Mouse (Mus musculus): ENCODE results near the gene Jak3. TPM values are rescaled to one million over a fixed set of nuclear protein-coding genes. Genes with fewer than 3 reads are reported as not detected.
"Not testable (repeated sequence)": the region's sequence is repeated elsewhere in the genome, so short reads cannot be mapped to it uniquely, and the experiment has no call there.

Gene Jak3
- polyA plus RNA-seq, 1 experiment from 2014 or later = 3.0 TPM

- Histone ChIP-seq H3K9me3 (peaks cover 7% of the 10 kb centered on the region; the same call in 1 of the 2 replicates), H3K27ac (no peak overlapping the region), H3K4me3 (no peak overlapping the region), H3K36me3 (replicated peaks) (no peaks in the 10 kb centered on the region), H3K4me1 (peaks cover 40% of the 10 kb centered on the region), H3K27me3 (ENCODE audit: poor library complexity, severe bottlenecking) (peaks cover 100% of the 10 kb centered on the region)
- 3% methylated on average over 18 of the region's 18 CpGs for WGBS
- DNase-seq (ENCODE audit: extremely low spot score, low spot score) = no peak
Measured at GRCm38 (mm10) chr8:71681369-71681915, 5.3 kb downstream of the Jak3 start.

- H3K4me1 ChIP-seq = peaks cover 49% of the 10 kb centered on the region
- WGBS = 47% methylated on average over 12 of the region's 12 CpGs
- no peak overlapping the region for H3K4me3 ChIP-seq
- no peaks in the 10 kb centered on the region for H3K36me3 ChIP-seq (replicated peaks)
- H3K27me3 ChIP-seq (ENCODE audit: poor library complexity, severe bottlenecking) = peaks cover 100% of the 10 kb centered on the region
- H3K27ac ChIP-seq = no peak overlapping the region
- no peak for DNase-seq (ENCODE audit: extremely low spot score, low spot score)
- peaks cover 7% of the 10 kb centered on the region; the same call in 1 of the 2 replicates for H3K9me3 ChIP-seq
Measured at GRCm38 (mm10) chr8:71682832-71683231, 6.7 kb downstream of the Jak3 start.

GRCm38 (mm10) chr8:71684701-71685100, 8.6 kb downstream of the Jak3 start:
- no peak overlapping the region for H3K27ac ChIP-seq
- no peak overlapping the region for H3K4me3 ChIP-seq
- no peaks in the 10 kb centered on the region for H3K9me3 ChIP-seq
- DNase-seq (ENCODE audit: extremely low spot score, low spot score) = no peak
- H3K27me3 ChIP-seq (ENCODE audit: poor library complexity, severe bottlenecking) = peaks cover 100% of the 10 kb centered on the region
- 14% methylated on average over 10 of the region's 10 CpGs for WGBS
- peaks cover 44% of the 10 kb centered on the region for H3K4me1 ChIP-seq
- no peaks in the 10 kb centered on the region for H3K36me3 ChIP-seq (replicated peaks)

- Histone ChIP-seq H3K36me3 (replicated peaks) (no peaks in the 10 kb centered on the region), H3K4me1 (peaks cover 35% of the 10 kb centered on the region), H3K27ac (no peak overlapping the region), H3K27me3 (ENCODE audit: poor library complexity, severe bottlenecking) (peaks cover 100% of the 10 kb centered on the region), H3K9me3 (no peaks in the 10 kb centered on the region), H3K4me3 (peak overlapping the region; percentile 36)
- DNase-seq (ENCODE audit: extremely low spot score, low spot score) = no peak
- WGBS = 2% methylated on average over 29 of the region's 29 CpGs
Measured at GRCm38 (mm10) chr8:71685573-71685972, 9.5 kb downstream of the Jak3 start.

GRCm38 (mm10) chr8:71686143-71686734, 10.1 kb downstream of the Jak3 start:
- no peak for DNase-seq (ENCODE audit: extremely low spot score, low spot score)
- Histone ChIP-seq H3K4me1 (peaks cover 31% of the 10 kb centered on the region), H3K27me3 (ENCODE audit: poor library complexity, severe bottlenecking) (peaks cover 100% of the 10 kb centered on the region), H3K36me3 (replicated peaks) (no peaks in the 10 kb centered on the region), H3K27ac (no peak overlapping the region), H3K4me3 (peak overlapping the region; percentile 36), H3K9me3 (no peaks in the 10 kb centered on the region)
- WGBS = under 1% methylated on average over 23 of the region's 23 CpGs

- H3K36me3 ChIP-seq (replicated peaks) = no peaks in the 10 kb centered on the region
- no peak overlapping the region for H3K4me3 ChIP-seq
- H3K27me3 ChIP-seq (ENCODE audit: poor library complexity, severe bottlenecking) = peaks cover 100% of the 10 kb centered on the region
- no peak overlapping the region for H3K27ac ChIP-seq
- WGBS = 1% methylated on average over 8 of the region's 8 CpGs
- H3K4me1 ChIP-seq = peaks cover 34% of the 10 kb centered on the region
- no peak for DNase-seq (ENCODE audit: extremely low spot score, low spot score)
- no peaks in the 10 kb centered on the region for H3K9me3 ChIP-seq
Measured at GRCm38 (mm10) chr8:71687616-71688015, 11.5 kb downstream of the Jak3 start.

GRCm38 (mm10) chr8:71689028-71689427, 12.9 kb downstream of the Jak3 start, which contains the start of gene Insl3:
Gene Insl3 (plus strand): TSS chr8:71689214.
- Histone ChIP-seq H3K9me3 (no peaks in the 10 kb centered on the region), H3K36me3 (replicated peaks) (no peaks in the 10 kb centered on the region), H3K27ac (no peak within 1 kb of the TSS), H3K4me3 (no peak within 1 kb of the TSS), H3K27me3 (ENCODE audit: poor library complexity, severe bottlenecking) (peaks cover 100% of the 10 kb centered on the region), H3K4me1 (peaks cover 48% of the 10 kb centered on the region)
- 6% methylated on average over 33 of the region's 33 CpGs for WGBS
- DNase-seq (ENCODE audit: extremely low spot score, low spot score) = no peak

- no peak for DNase-seq (ENCODE audit: extremely low spot score, low spot score)
- WGBS = 2% methylated on average over 30 of the region's 30 CpGs
- H3K27ac ChIP-seq = no peak overlapping the region
- peaks cover 99% of the 10 kb centered on the region for H3K27me3 ChIP-seq (ENCODE audit: poor library complexity, severe bottlenecking)
- H3K9me3 ChIP-seq = no peaks in the 10 kb centered on the region
- peaks cover 22% of the 10 kb centered on the region for H3K4me1 ChIP-seq
- 0 out of 2 replicates have a peak overlapping the region, but pooled peaks have one; percentile 4 for H3K4me3 ChIP-seq
- no peaks in the 10 kb centered on the region for H3K36me3 ChIP-seq (replicated peaks)
Measured at GRCm38 (mm10) chr8:71692509-71692908, 16.4 kb downstream of the Jak3 start.

- WGBS = 9% methylated on average over 68 of the region's 68 CpGs
Measured at GRCm38 (mm10) chr8:71693166-71694041, 17.3 kb downstream of the Jak3 start.

GRCm38 (mm10) chr8:71695456-71695855, 19.4 kb downstream of the Jak3 start:
- Histone ChIP-seq H3K27me3 (ENCODE audit: poor library complexity, severe bottlenecking) (peaks cover 99% of the 10 kb centered on the region), H3K4me1 (peaks cover 25% of the 10 kb centered on the region)
- not testable (repeated sequence) for H3K27ac ChIP-seq; DNase-seq (ENCODE audit: extremely low spot score, low spot score); H3K9me3 ChIP-seq; H3K36me3 ChIP-seq (replicated peaks); H3K4me3 ChIP-seq
- WGBS = 66% methylated on average over 12 of the region's 12 CpGs

More at GRCm38 (mm10) chr8:71693166-71694041, 17.3 kb downstream of the Jak3 start:
- Histone ChIP-seq H3K27ac (no peak overlapping the region), H3K36me3 (replicated peaks) (no peaks in the 10 kb centered on the region), H3K4me1 (peaks cover 20% of the 10 kb centered on the region), H3K4me3 (peak overlapping the region; percentile 13), H3K9me3 (no peaks in the 10 kb centered on the region), H3K27me3 (ENCODE audit: poor library complexity, severe bottlenecking) (peaks cover 99% of the 10 kb centered on the region)
- DNase-seq (ENCODE audit: extremely low spot score, low spot score) = no peak

GRCm38 (mm10) chr8:71700493-71701269, 24.6 kb downstream of the Jak3 start:
- Histone ChIP-seq H3K27ac (no peak overlapping the region), H3K27me3 (ENCODE audit: poor library complexity, severe bottlenecking) (peaks cover 97% of the 10 kb centered on the region), H3K9me3 (no peaks in the 10 kb centered on the region), H3K36me3 (replicated peaks) (no peaks in the 10 kb centered on the region), H3K4me1 (peaks cover 27% of the 10 kb centered on the region), H3K4me3 (peak overlapping the region; percentile 19; the same call in 1 of the 2 replicates)
- DNase-seq (ENCODE audit: extremely low spot score, low spot score) = no peak
- WGBS = 11% methylated on average over 29 of the region's 29 CpGs

GRCm38 (mm10) chr8:71701414-71702086, 25.5 kb downstream of the Jak3 start, which contains the start of gene B3gnt3:
Gene B3gnt3 (minus strand): TSS chr8:71701789.
- H3K4me3 ChIP-seq = peak within 1 kb of the TSS; percentile 19; the same call in 1 of the 2 replicates
- no peak for DNase-seq (ENCODE audit: extremely low spot score, low spot score)
- no peak within 1 kb of the TSS for H3K27ac ChIP-seq
- H3K9me3 ChIP-seq = no peaks in the 10 kb centered on the region
- H3K4me1 ChIP-seq = peaks cover 27% of the 10 kb centered on the region
- WGBS = 20% methylated on average over 33 of the region's 34 CpGs
- H3K27me3 ChIP-seq (ENCODE audit: poor library complexity, severe bottlenecking) = peaks cover 95% of the 10 kb centered on the region
- H3K36me3 ChIP-seq (replicated peaks) = no peaks in the 10 kb centered on the region
